Mouse (Mus musculus): ENCODE results near the gene Rps29. TPM values are rescaled to one million over a fixed set of nuclear protein-coding genes. Genes with fewer than 3 reads are reported as not detected.

The Rps29 gene
- polyA plus RNA-seq, 1 experiment from 2014 or later: 987 TPM

DNA sequence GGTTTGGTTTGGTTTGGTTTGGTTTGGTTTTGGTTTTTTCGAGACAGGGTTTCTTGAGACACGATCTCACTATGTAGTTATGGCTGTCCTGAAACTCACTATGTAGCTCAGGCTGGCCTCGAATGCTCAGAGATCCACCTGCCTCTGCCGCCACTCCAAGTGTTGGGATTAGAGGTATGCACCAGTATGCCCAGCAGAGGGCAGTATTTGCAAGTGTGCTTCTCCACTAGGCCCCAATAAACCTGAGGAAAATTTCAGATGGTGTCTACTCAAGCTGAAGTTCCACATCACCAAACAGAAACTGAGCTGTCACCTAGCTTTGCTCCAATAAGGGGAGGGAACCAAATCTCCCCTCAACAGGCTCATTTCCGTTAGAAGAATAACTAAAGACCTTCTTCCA is 31.8 kb downstream of the Rps29 start:
- WGBS: 91% methylated on average over 5 of the region's 5 CpGs
- no peak overlapping the region for H3K27ac ChIP-seq (ENCODE audit: low read length)
- H3K4me3 ChIP-seq (replicated peaks; ENCODE audit: low read length): no peak overlapping the region
- no peak overlapping the region for H3K9ac ChIP-seq (replicated peaks; ENCODE audit: low read depth, low read length)
- ATAC-seq: no peak
- no peaks in the 10 kb centered on the region for H3K9me3 ChIP-seq (ENCODE audit: control insufficient read depth, low read length)
- no peaks in the 10 kb centered on the region for H3K27me3 ChIP-seq (replicated peaks; ENCODE audit: control insufficient read depth, insufficient read depth, low read length)
- no peaks in the 10 kb centered on the region for H3K36me3 ChIP-seq (ENCODE audit: control insufficient read depth, insufficient read depth)
- H3K4me2 ChIP-seq (ENCODE audit: low read length): no peak overlapping the region
- H3K4me1 ChIP-seq (replicated peaks; ENCODE audit: control insufficient read depth, insufficient read depth, low read length): 0 out of 2 replicates have a peak, but pooled peaks cover 3% of the 10 kb centered on the region

DNA sequence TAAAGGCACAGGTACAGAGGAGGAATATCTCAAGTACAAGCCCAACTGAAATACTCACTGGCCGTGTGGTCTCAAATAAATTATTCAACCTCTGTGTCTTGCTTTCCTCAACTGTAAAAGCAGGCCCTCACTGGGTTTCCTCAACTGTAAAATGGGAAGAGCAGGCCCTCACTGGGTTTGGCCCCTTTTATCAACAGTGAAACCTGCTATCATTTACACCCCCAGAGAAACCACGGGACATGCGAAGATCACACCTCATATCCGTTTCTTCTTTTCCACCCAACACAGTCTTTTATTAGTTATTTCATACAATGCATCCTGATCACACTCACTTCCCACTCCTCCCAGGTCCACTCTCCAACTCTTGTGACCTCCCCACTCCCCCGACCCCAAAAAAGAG is 33.9 kb downstream of the Rps29 start:
- WGBS: 92% methylated on average over 5 of the region's 5 CpGs
- Histone ChIP-seq H3K4me3 (replicated peaks; ENCODE audit: low read length) (no peak overlapping the region), H3K4me2 (ENCODE audit: low read length) (no peak overlapping the region), H3K9me3 (ENCODE audit: control insufficient read depth, low read length) (no peaks in the 10 kb centered on the region), H3K4me1 (replicated peaks; ENCODE audit: control insufficient read depth, insufficient read depth, low read length) (0 out of 2 replicates have a peak, but pooled peaks cover 1% of the 10 kb centered on the region), H3K9ac (replicated peaks; ENCODE audit: low read depth, low read length) (no peak overlapping the region), H3K27ac (ENCODE audit: low read length) (no peak overlapping the region), H3K27me3 (replicated peaks; ENCODE audit: control insufficient read depth, insufficient read depth, low read length) (no peaks in the 10 kb centered on the region), H3K36me3 (ENCODE audit: control insufficient read depth, insufficient read depth) (no peaks in the 10 kb centered on the region)
- ATAC-seq: no peak

DNA sequence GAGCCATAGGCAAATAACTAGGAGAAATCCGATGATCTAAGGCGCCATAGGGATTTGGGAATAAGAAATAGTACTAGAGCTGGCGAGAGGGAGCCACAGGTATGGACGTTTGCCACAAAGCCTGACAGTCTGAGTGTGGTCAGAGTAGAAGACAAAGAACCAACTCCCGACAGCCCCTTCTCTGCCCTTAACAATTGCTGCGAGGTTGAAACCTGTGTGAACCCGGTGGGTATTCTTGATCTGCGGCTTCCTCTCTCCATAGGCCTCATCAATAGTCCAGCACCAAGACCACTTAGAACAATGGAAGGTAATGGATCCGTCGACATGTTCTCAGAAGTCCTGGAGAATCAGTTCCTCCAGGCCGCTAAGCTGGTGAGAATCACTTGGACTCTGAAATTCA is 36.2 kb downstream of the Rps29 start:
- 93% methylated on average over 11 of the region's 11 CpGs for WGBS
- H3K9me3 ChIP-seq (ENCODE audit: control insufficient read depth, low read length): no peaks in the 10 kb centered on the region
- ATAC-seq: no peak
- no peaks in the 10 kb centered on the region for H3K4me1 ChIP-seq (replicated peaks; ENCODE audit: control insufficient read depth, insufficient read depth, low read length)
- no peak overlapping the region for H3K4me2 ChIP-seq (ENCODE audit: low read length)
- H3K27ac ChIP-seq (ENCODE audit: low read length): no peak overlapping the region
- H3K27me3 ChIP-seq (replicated peaks; ENCODE audit: control insufficient read depth, insufficient read depth, low read length): no peaks in the 10 kb centered on the region
- H3K9ac ChIP-seq (replicated peaks; ENCODE audit: low read depth, low read length): no peak overlapping the region
- no peaks in the 10 kb centered on the region for H3K36me3 ChIP-seq (ENCODE audit: control insufficient read depth, insufficient read depth)
- no peak overlapping the region for H3K4me3 ChIP-seq (replicated peaks; ENCODE audit: low read length)

DNA sequence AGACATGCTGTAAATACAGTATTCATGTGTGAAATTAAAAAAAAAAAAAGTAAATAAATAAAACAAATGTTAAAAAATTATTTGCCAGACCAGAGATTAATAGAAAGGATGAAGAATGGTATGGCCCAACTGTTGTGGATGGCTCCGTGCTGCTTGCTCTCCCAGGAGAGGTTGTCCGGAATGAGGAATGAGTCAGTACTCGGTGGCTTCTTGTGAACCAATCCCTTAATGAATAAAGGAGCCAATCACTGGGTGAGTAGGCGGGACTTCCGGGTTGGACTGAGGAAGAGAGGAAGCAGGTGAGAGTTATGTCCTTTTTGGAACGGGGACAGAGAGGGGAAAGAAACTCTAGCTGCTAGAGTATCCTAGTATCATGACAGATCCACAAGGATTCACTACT is 39.1 kb downstream of the Rps29 start:
- no peak overlapping the region for H3K4me2 ChIP-seq (ENCODE audit: low read length)
- H3K4me3 ChIP-seq (replicated peaks; ENCODE audit: low read length): no peak overlapping the region
- H3K9me3 ChIP-seq (ENCODE audit: control insufficient read depth, low read length): no peaks in the 10 kb centered on the region
- no peaks in the 10 kb centered on the region for H3K36me3 ChIP-seq (ENCODE audit: control insufficient read depth, insufficient read depth)
- WGBS: 91% methylated on average over 6 of the region's 6 CpGs
- no peaks in the 10 kb centered on the region for H3K4me1 ChIP-seq (replicated peaks; ENCODE audit: control insufficient read depth, insufficient read depth, low read length)
- no peak overlapping the region for H3K9ac ChIP-seq (replicated peaks; ENCODE audit: low read depth, low read length)
- no peak for ATAC-seq
- no peaks in the 10 kb centered on the region for H3K27me3 ChIP-seq (replicated peaks; ENCODE audit: control insufficient read depth, insufficient read depth, low read length)
- no peak overlapping the region for H3K27ac ChIP-seq (ENCODE audit: low read length)

Small RNAs within 50 kb of the gene (microRNA-seq; reads per million reads assigned to microRNA genes)
- gene Gm47287 (not detected), gene Gm47295 (not detected)

Other genes starting within 250 kb of the Rps29 start
- gene Lrr1, start 9.6 kb upstream of the Rps29 start, polyA plus RNA-seq (2015; fragmentation: Nextera tagmentation; extraction: Ambion mirVana): 9.7 and 11.4 TPM in 2 replicates
- 289 and 292 TPM in 2 replicates for gene Rpl36al, start 24.9 kb upstream of the Rps29 start, polyA plus RNA-seq (2015; fragmentation: Nextera tagmentation; extraction: Ambion mirVana)
- gene Mgat2, start 25.0 kb upstream of the Rps29 start, polyA plus RNA-seq (2015; fragmentation: Nextera tagmentation; extraction: Ambion mirVana): 32.6 and 37.8 TPM in 2 replicates
- 20.0 and 23.6 TPM in 2 replicates for gene Gm49383, start 37.9 kb upstream of the Rps29 start, polyA plus RNA-seq (2015; fragmentation: Nextera tagmentation; extraction: Ambion mirVana)
- gene Dnaaf2, start 39.2 kb upstream of the Rps29 start, polyA plus RNA-seq (2015; fragmentation: Nextera tagmentation; extraction: Ambion mirVana): 8.1 and 9.1 TPM in 2 replicates
- gene Gm49384, start 45.1 kb upstream of the Rps29 start, polyA plus RNA-seq (2015; fragmentation: Nextera tagmentation; extraction: Ambion mirVana): 16.5 and 22.1 TPM in 2 replicates
- 7.2 and 8.0 TPM in 2 replicates for gene Pole2, start 69.0 kb upstream of the Rps29 start, polyA plus RNA-seq (2015; fragmentation: Nextera tagmentation; extraction: Ambion mirVana)
- 12.5 TPM in 2 replicates for gene Klhdc1, start 82.0 kb upstream of the Rps29 start, polyA plus RNA-seq (2015; fragmentation: Nextera tagmentation; extraction: Ambion mirVana)
- 272 and 285 TPM in 2 replicates for gene Klhdc2, start 137.5 kb upstream of the Rps29 start, polyA plus RNA-seq (2015; fragmentation: Nextera tagmentation; extraction: Ambion mirVana)
- 87.6 and 94.4 TPM in 2 replicates for gene Nemf, start 198.0 kb upstream of the Rps29 start, polyA plus RNA-seq (2015; fragmentation: Nextera tagmentation; extraction: Ambion mirVana)
- gene Arf6, start 213.0 kb upstream of the Rps29 start, polyA plus RNA-seq (2015; fragmentation: Nextera tagmentation; extraction: Ambion mirVana): 22.2 and 27.6 TPM in 2 replicates
- 0.62 TPM in 1 of 2 replicates, not detected in the other for gene Gm9887, start 213.3 kb upstream of the Rps29 start, polyA plus RNA-seq (2015; fragmentation: Nextera tagmentation; extraction: Ambion mirVana)